Mouse (Mus musculus): Measurements from ENCODE around the gene Gm20822.
"Not testable (repeated sequence)": the region's sequence is repeated elsewhere in the genome, so short reads cannot be mapped to it uniquely, and the experiment has no call there.

Gene Gm20822

DNA sequence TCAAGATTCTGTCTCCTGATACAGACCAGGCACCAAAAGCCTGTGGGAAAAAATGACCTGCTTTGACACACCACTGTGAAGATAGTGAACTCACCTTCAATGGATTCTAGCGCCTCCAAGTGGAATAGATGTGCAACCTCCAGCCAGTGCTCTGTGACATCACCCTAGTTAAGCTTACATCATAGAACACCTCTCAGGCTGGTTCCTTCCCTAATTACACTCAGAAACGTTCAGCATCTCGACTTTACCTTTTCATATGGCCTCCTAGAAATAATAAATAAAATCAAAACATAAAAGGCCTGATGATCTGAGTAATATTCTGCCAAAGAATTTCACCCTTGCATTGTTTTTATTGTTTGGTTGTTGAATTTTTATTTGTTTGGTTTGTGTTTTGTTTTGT lies at the start of gene Gm20822:
Gene Gm20822, minus strand, starts transcription at position 101 of the 400 bp plus-strand sequence.
- not testable (repeated sequence) for DNase-seq

Data from kidney, postnatal 10 days (tissue).